13 mouse cellular contexts compared by ENCODE assay signal in the genomic region with DNA sequence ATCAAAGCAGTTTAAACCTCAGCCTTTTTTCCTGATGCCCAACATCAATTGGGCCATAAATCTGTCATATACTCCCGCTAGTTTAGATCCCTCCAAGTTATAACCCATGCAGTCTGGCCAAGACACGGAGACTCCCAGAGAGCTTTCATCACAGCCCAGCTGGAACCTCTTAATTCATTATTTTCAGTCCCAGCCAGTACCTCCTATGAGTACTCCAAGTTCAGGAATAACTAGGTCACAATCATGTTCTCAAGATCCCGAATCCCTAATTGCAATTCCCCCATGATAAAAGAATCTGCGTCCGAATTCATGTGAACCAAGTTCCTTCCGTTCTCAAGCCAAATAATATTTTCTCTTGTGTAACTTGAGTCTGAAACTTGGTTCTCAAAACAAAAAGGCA. TPM values are rescaled to one million over a fixed set of nuclear protein-coding genes. Genes with fewer than 3 reads are reported as not detected.
A peak's percentile ranks its signal among the peaks of the same experiment; 100 is the strongest.
DNase-seq lines count a peak whose midpoint lies in the region; ATAC-seq and TF ChIP-seq lines count a peak whose summit lies in the region.
"Had no signal": no experiment of that assay in that cellular context is flagged by ENCODE, and none has a peak within 500 bp of the region (broad histone marks: within the 10 kb centered on the region; RNA-seq: fewer than 3 reads in every experiment).

No protein-coding gene starts in this region.

- no peaks in the 10 kb centered on the region for H3K27me3 ChIP-seq in heart, embryonic 10.5 days (ENCODE audit: insufficient read depth, poor library complexity, severe bottlenecking)
- H3K27me3 ChIP-seq in liver, adult 2 months (ENCODE audit: control insufficient read depth, insufficient read depth, low read length): no peaks in the 10 kb centered on the region
- H3K27me3 ChIP-seq in liver, postnatal 0 days (ENCODE audit: insufficient read depth, low read length): no peaks in the 10 kb centered on the region
- no peaks in the 10 kb centered on the region for H3K27me3 ChIP-seq in heart, embryonic 16.5 days (ENCODE audit: control insufficient read depth, insufficient read depth, low read length)

- no peak overlapping the region for H3K4me2 ChIP-seq in liver, postnatal 0 days (ENCODE audit: low read depth, low read length)
- H3K4me2 ChIP-seq in heart, embryonic 16.5 days (ENCODE audit: low read depth, low read length): no peak overlapping the region
- H3K4me2 ChIP-seq: midbrain, embryonic 11.5 days had no signal

- WGBS in heart, embryonic 10.5 days: 84% methylated on average over 6 of the region's 6 CpGs
- 80% methylated on average over 6 of the region's 6 CpGs for WGBS in liver, adult 2 months
- 71% methylated on average over 6 of the region's 6 CpGs for WGBS in liver, postnatal 0 days (ENCODE audit: insufficient replicate concordance)
- WGBS in heart, embryonic 16.5 days: 65% methylated on average over 6 of the region's 6 CpGs

- no peak overlapping the region for H3K4me3 ChIP-seq in heart, embryonic 10.5 days
- no peak overlapping the region for H3K4me3 ChIP-seq in liver, adult 2 months (ENCODE audit: insufficient read depth, low read depth, low read length)
- H3K4me3 ChIP-seq in liver, postnatal 0 days (ENCODE audit: low read depth, low read length): no peak overlapping the region
- H3K4me3 ChIP-seq in heart, embryonic 16.5 days (ENCODE audit: low read length): no peak overlapping the region
- H3K4me3 ChIP-seq: forebrain, embryonic 10.5 days had no signal

- no peaks in the 10 kb centered on the region for H3K79me2 ChIP-seq in liver, adult 2 months (ENCODE audit: control insufficient read depth, insufficient read depth, low read length)

- H3K9me3 ChIP-seq in heart, embryonic 10.5 days: no peaks in the 10 kb centered on the region
- H3K9me3 ChIP-seq in liver, postnatal 0 days (ENCODE audit: low read length): no peaks in the 10 kb centered on the region
- H3K9me3 ChIP-seq in heart, embryonic 16.5 days (replicated peaks; ENCODE audit: control insufficient read depth, low read length): no peaks in the 10 kb centered on the region
- H3K9me3 ChIP-seq: forebrain, embryonic 10.5 days had no signal

- no peaks in the 10 kb centered on the region for H3K36me3 ChIP-seq in heart, embryonic 10.5 days
- no peaks in the 10 kb centered on the region for H3K36me3 ChIP-seq in liver, adult 2 months (ENCODE audit: control insufficient read depth, insufficient read depth, low read length)
- no peaks in the 10 kb centered on the region for H3K36me3 ChIP-seq in liver, postnatal 0 days (replicated peaks; ENCODE audit: insufficient read depth, low read length)
- no peaks in the 10 kb centered on the region for H3K36me3 ChIP-seq in heart, embryonic 16.5 days (ENCODE audit: control insufficient read depth, insufficient read depth)
- H3K36me3 ChIP-seq: forebrain, embryonic 10.5 days had no signal

- no peak for TF ChIP-seq POLR2A in liver, adult 2 months (IDR thresholded peaks at IDR 0.05; ENCODE audit: extremely low read depth, insufficient read depth, low read length)

- H3K27ac ChIP-seq in heart, embryonic 10.5 days: no peak overlapping the region
- H3K27ac ChIP-seq in liver, adult 2 months (replicated peaks; ENCODE audit: insufficient read depth, low read depth, low read length): no peak overlapping the region
- H3K27ac ChIP-seq in liver, postnatal 0 days (ENCODE audit: low read depth): no peak overlapping the region
- H3K27ac ChIP-seq in heart, embryonic 16.5 days (ENCODE audit: low read length): peak overlapping the region; percentile 38; the same call in 1 of the 2 replicates
- H3K27ac ChIP-seq: forebrain, embryonic 10.5 days had no signal

- no peak for TF ChIP-seq CTCF in liver, adult 2 months (IDR thresholded peaks at IDR 0.05; ENCODE audit: low read depth, low read length)
- TF ChIP-seq CTCF in liver, postnatal 0 days (IDR thresholded peaks at IDR 0.05; ENCODE audit: low read depth): no peak

- no peak for TF ChIP-seq EP300 in liver, postnatal 0 days (IDR thresholded peaks at IDR 0.05; ENCODE audit: low read depth)

- H3K9ac ChIP-seq in liver, adult 2 months (ENCODE audit: low read depth, low read length): no peak overlapping the region
- H3K9ac ChIP-seq in liver, postnatal 0 days (replicated peaks): no peak overlapping the region
- H3K9ac ChIP-seq in heart, embryonic 16.5 days (ENCODE audit: low read length): no peak overlapping the region

- DNase-seq in heart, adult 18-20 months: peak; percentile 58 to 83
- no peak for DNase-seq in heart, embryonic 10.5 days (ENCODE audit: low spot score)
- DNase-seq in liver, adult 2 months (ENCODE audit: extremely low read depth, low read depth, low spot score): peak; percentile 21
- DNase-seq in liver, postnatal 0 days: no peak
- DNase-seq in lung, postnatal 36 days: peak; percentile 37
- DNase-seq in layer of hippocampus, postnatal 25 days (ENCODE audit: extremely low spot score in 1 of 2, low spot score in 1 of 2): no peak
- DNase-seq in layer of hippocampus, adult 9-11 months: no peak
- DNase-seq: cerebellum, adult 18-20 months had no signal

- 0 out of 2 replicates have a peak, but pooled peaks cover 11% of the 10 kb centered on the region for H3K4me1 ChIP-seq in heart, embryonic 10.5 days
- no peaks in the 10 kb centered on the region for H3K4me1 ChIP-seq in liver, adult 2 months (ENCODE audit: control insufficient read depth, insufficient read depth, low read length)
- no peaks in the 10 kb centered on the region for H3K4me1 ChIP-seq in liver, postnatal 0 days (ENCODE audit: insufficient read depth)
- H3K4me1 ChIP-seq in heart, embryonic 16.5 days (ENCODE audit: control insufficient read depth, insufficient read depth, low read length): 0 out of 2 replicates have a peak, but pooled peaks cover 3% of the 10 kb centered on the region

- no peak for ATAC-seq in liver, postnatal 0 days
- no peak for ATAC-seq in heart, embryonic 16.5 days (replicated peaks; ENCODE audit: extremely low read depth, insufficient read depth, low FRiP score)
- ATAC-seq: hindbrain, embryonic 16.5 days had no signal

RNA-seq across cellular contexts. Expression of a gene that starts 56.0 kb away (rescaled TPM):
- total RNA-seq in heart, adult 18-20 months (2021): under 1 TPM; 0.30 to 0.41 TPM
- 0.46 and 0.58 TPM in 2 replicates for polyA plus RNA-seq in heart, embryonic 10.5 days (2016; fragmentation: Nextera tagmentation; extraction: Ambion mirVana)
- not detected in 2 replicates for total RNA-seq in liver, adult 2 months (2014; rRNA removed)
- not detected in 2 replicates for polyA plus RNA-seq in liver, adult 2 months (2012; rRNA removed)
- 0.05 TPM in 1 of 2 replicates, not detected in the other for polyA plus RNA-seq in liver, postnatal 0 days (2015; fragmentation: Nextera tagmentation; extraction: Ambion mirVana)
- polyA plus RNA-seq in heart, embryonic 16.5 days (2015; fragmentation: Nextera tagmentation; extraction: Ambion mirVana): 0.29 and 0.32 TPM in 2 replicates
- under 1 TPM; 0.21 to 0.37 TPM for total RNA-seq in layer of hippocampus, postnatal 25 days (2021)
- polyA plus RNA-seq: liver, embryonic 16.5 days had no signal

RNA-seq across cellular contexts. Expression of a gene that starts 58.9 kb away (rescaled TPM):
- 10 to 100 TPM; 28.6 to 33.5 TPM for total RNA-seq in heart, adult 18-20 months (2021)
- polyA plus RNA-seq in heart, embryonic 10.5 days (2016; fragmentation: Nextera tagmentation; extraction: Ambion mirVana): 16.8 and 20.0 TPM in 2 replicates
- total RNA-seq in liver, adult 2 months (2014; rRNA removed): 2.6 and 3.6 TPM in 2 replicates
- polyA plus RNA-seq in liver, adult 2 months (2012; rRNA removed): 0.56 and 0.84 TPM in 2 replicates
- polyA plus RNA-seq in liver, postnatal 0 days (2015; fragmentation: Nextera tagmentation; extraction: Ambion mirVana): 1.3 TPM in 2 replicates
- 14.8 and 19.4 TPM in 2 replicates for polyA plus RNA-seq in heart, embryonic 16.5 days (2015; fragmentation: Nextera tagmentation; extraction: Ambion mirVana)
- 10 to 100 TPM in 1 of 2 experiments, 1 to 10 TPM in 1; 7.9 to 10.5 TPM for total RNA-seq in layer of hippocampus, postnatal 25 days (2021)

Comparison
In these comparisons a context has a peak if more than half of its experiments do, and no peak if none do; other contexts are left out.
1. DNase-seq: peak in heart, adult 18-20 months (2 of 2), liver, adult 2 months (single experiment) and lung, postnatal 36 days (single experiment); none in heart, embryonic 10.5 days (single experiment), liver, postnatal 0 days (single experiment), layer of hippocampus, postnatal 25 days (0 of 2) and layer of hippocampus, adult 9-11 months (single experiment).